Mouse (Mus musculus) olfactory bulb, adult 2 months (tissue): ENCODE measurements around the gene Kcng3.

Experiments
- CTCF ChIP-seq: fragments of 200-500 bp; IDR thresholded peaks from 2 replicates; pipeline ENCODE4 v1.5.1; 2012; ENCODE audit warnings: low read depth, mild to moderate bottlenecking, low read length, moderate library complexity; ENCODE audit not compliant: insufficient read depth
- POLR2A ChIP-seq: fragments of 200-500 bp; IDR thresholded peaks from 2 replicates; pipeline ENCODE4 v1.6.1; 2012; ENCODE audit warnings: mild to moderate bottlenecking, low read depth, low read length, moderate library complexity; ENCODE audit not compliant: insufficient read depth

- TF ChIP-seq CTCF (no peak), POLR2A (no peak)
Measured at GRCm38 (mm10) chr17:83573128-83573527, 58.6 kb downstream of the Kcng3 start.
